Mouse (Mus musculus): ENCODE results near the gene Stau1. TPM values are rescaled to one million over a fixed set of nuclear protein-coding genes. Genes with fewer than 3 reads are reported as not detected.
"Not testable (repeated sequence)": the region's sequence is repeated elsewhere in the genome, so short reads cannot be mapped to it uniquely, and the experiment has no call there.

Gene Stau1
- total and polyA plus RNA-seq, 3 experiments = 27.7 to 44.9 (median 40.2) TPM

- Histone ChIP-seq H3K27me3 (ENCODE audit: control insufficient read depth, insufficient read depth, low read length) (no peaks in the 10 kb centered on the region), H3K27ac (no peak overlapping the region), H3K36me3 (ENCODE audit: control insufficient read depth, insufficient read depth, low read length) (peaks cover 2% of the 10 kb centered on the region; the same call in 1 of the 2 replicates), H3K9ac (ENCODE audit: low read depth, low read length) (no peak overlapping the region), H3K4me1 (ENCODE audit: control insufficient read depth, insufficient read depth, low read length) (peaks cover 2% of the 10 kb centered on the region), H3K79me2 (replicated peaks; ENCODE audit: control insufficient read depth, insufficient read depth, low read length) (no peaks in the 10 kb centered on the region), H3K4me3 (no peak overlapping the region)
- 83% methylated on average over 3 of the region's 3 CpGs for WGBS
- no peak for DNase-seq
- no peak for TF ChIP-seq EP300 (IDR thresholded peaks at IDR 0.05; ENCODE audit: insufficient read depth, low read depth, low read length)
- no peak for TF ChIP-seq CTCF (IDR thresholded peaks at IDR 0.05)
- no peak for TF ChIP-seq POLR2A (IDR thresholded peaks at IDR 0.05; ENCODE audit: insufficient read depth, low read depth, low read length)
- intact Hi-C loops (cut with DNase I) = no loop called here
These were observed 14.4 kb upstream of the Stau1 start for GRCm38 (mm10) chr2:167010546-167010945.

DNA sequence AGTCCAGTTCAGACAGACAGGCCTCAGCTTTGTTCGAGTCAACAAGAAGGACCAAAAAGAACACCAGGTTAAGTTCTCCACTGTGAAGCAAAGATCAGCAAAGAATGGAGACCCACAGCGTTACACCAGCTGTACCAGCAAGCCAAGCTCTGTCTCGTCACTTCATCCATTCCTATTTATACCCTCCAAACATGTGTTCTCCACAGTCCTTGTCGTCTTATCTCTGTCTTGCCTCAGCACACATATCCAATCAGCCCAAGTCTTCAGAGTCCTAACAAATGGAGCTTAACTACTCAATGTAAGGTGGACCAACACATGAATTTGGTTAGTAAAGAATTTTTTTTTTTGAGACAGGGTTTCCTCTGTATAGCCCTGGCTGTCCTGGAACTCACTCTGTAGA is 13.4 kb upstream of the Stau1 start:
- no peak for DNase-seq

GRCm38 (mm10) chr2:167007565-167007964 is 11.5 kb upstream of the Stau1 start:
- 49% methylated on average over 4 of the region's 4 CpGs for WGBS
- DNase-seq; H3K27ac ChIP-seq; H3K36me3 ChIP-seq (ENCODE audit: control insufficient read depth, insufficient read depth, low read length); H3K79me2 ChIP-seq (replicated peaks; ENCODE audit: control insufficient read depth, insufficient read depth, low read length); H3K4me3 ChIP-seq; H3K27me3 ChIP-seq (ENCODE audit: control insufficient read depth, insufficient read depth, low read length); H3K9ac ChIP-seq (ENCODE audit: low read depth, low read length); H3K4me1 ChIP-seq (ENCODE audit: control insufficient read depth, insufficient read depth, low read length); intact Hi-C loops (cut with DNase I): not testable (repeated sequence)

More for the DNA sequence above, 13.4 kb upstream of the Stau1 start:
- Histone ChIP-seq H3K27ac (no peak overlapping the region), H3K4me1 (ENCODE audit: control insufficient read depth, insufficient read depth, low read length) (peaks cover under 1% of the 10 kb centered on the region), H3K36me3 (ENCODE audit: control insufficient read depth, insufficient read depth, low read length) (peaks cover under 1% of the 10 kb centered on the region; the same call in 1 of the 2 replicates), H3K4me3 (no peak overlapping the region), H3K27me3 (ENCODE audit: control insufficient read depth, insufficient read depth, low read length) (no peaks in the 10 kb centered on the region), H3K79me2 (replicated peaks; ENCODE audit: control insufficient read depth, insufficient read depth, low read length) (no peaks in the 10 kb centered on the region), H3K9ac (ENCODE audit: low read depth, low read length) (no peak overlapping the region)
- intact Hi-C loops (cut with DNase I) = no loop called here
- 52% methylated on average over 4 of the region's 4 CpGs for WGBS
- TF ChIP-seq CTCF (IDR thresholded peaks at IDR 0.05) (no peak), EP300 (IDR thresholded peaks at IDR 0.05; ENCODE audit: insufficient read depth, low read depth, low read length) (no peak), POLR2A (IDR thresholded peaks at IDR 0.05; ENCODE audit: insufficient read depth, low read depth, low read length) (no peak)

GRCm38 (mm10) chr2:167007001-167007491 is 10.9 kb upstream of the Stau1 start:
- Histone ChIP-seq H3K4me1 (ENCODE audit: control insufficient read depth, insufficient read depth, low read length) (peaks cover 1% of the 10 kb centered on the region; the same call in 1 of the 2 replicates), H3K27ac (no peak overlapping the region), H3K9ac (ENCODE audit: low read depth, low read length) (no peak overlapping the region), H3K36me3 (ENCODE audit: control insufficient read depth, insufficient read depth, low read length) (no peaks in the 10 kb centered on the region), H3K4me3 (no peak overlapping the region), H3K79me2 (replicated peaks; ENCODE audit: control insufficient read depth, insufficient read depth, low read length) (no peaks in the 10 kb centered on the region), H3K27me3 (ENCODE audit: control insufficient read depth, insufficient read depth, low read length) (no peaks in the 10 kb centered on the region)
- intact Hi-C loops (cut with DNase I) = no loop called here
- WGBS = 68% methylated on average over 13 of the region's 13 CpGs
- DNase-seq = no peak
- no peak for TF ChIP-seq POLR2A (IDR thresholded peaks at IDR 0.05; ENCODE audit: insufficient read depth, low read depth, low read length)
- no peak for TF ChIP-seq CTCF (IDR thresholded peaks at IDR 0.05)
- no peak for TF ChIP-seq EP300 (IDR thresholded peaks at IDR 0.05; ENCODE audit: insufficient read depth, low read depth, low read length)

DNA sequence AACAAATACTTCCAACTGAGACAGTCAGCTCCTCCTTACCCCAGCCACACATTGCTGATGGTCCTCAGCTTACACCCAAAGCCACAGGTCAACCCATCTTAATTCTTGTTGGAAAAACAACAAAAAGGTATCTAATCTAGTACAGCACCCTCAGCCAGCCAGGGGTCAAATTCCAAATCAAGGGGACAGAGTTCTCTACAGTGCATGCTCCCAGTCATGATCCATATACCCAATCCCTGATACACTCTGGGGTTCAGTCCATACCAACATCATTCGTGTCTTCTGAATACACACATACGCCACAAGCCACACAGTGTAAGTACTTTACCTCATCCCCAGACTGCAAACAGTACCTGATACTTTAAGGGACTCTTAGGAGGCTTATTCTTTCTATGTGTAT is 10.3 kb upstream of the Stau1 start:
- Histone ChIP-seq H3K27me3 (ENCODE audit: control insufficient read depth, insufficient read depth, low read length) (no peaks in the 10 kb centered on the region), H3K9ac (ENCODE audit: low read depth, low read length) (no peak overlapping the region), H3K4me3 (no peak overlapping the region), H3K27ac (no peak overlapping the region), H3K79me2 (replicated peaks; ENCODE audit: control insufficient read depth, insufficient read depth, low read length) (no peaks in the 10 kb centered on the region), H3K4me1 (ENCODE audit: control insufficient read depth, insufficient read depth, low read length) (peaks cover 1% of the 10 kb centered on the region; the same call in 1 of the 2 replicates), H3K36me3 (ENCODE audit: control insufficient read depth, insufficient read depth, low read length) (no peaks in the 10 kb centered on the region)
- 90% methylated on average over 2 of the region's 2 CpGs for WGBS
- intact Hi-C loops (cut with DNase I) = no loop called here
- no peak for TF ChIP-seq CTCF (IDR thresholded peaks at IDR 0.05)
- TF ChIP-seq EP300 (IDR thresholded peaks at IDR 0.05; ENCODE audit: insufficient read depth, low read depth, low read length) = no peak
- no peak for TF ChIP-seq POLR2A (IDR thresholded peaks at IDR 0.05; ENCODE audit: insufficient read depth, low read depth, low read length)
- no peak for DNase-seq

- H3K4me3 ChIP-seq = no peak overlapping the region
- intact Hi-C loops (cut with DNase I) = loop anchor here (1.0 to 5.0 kb wide), 2 partner anchors 48 to 97 kb away; partner anchors contain the start of gene Cse1l
- H3K4me1 ChIP-seq (ENCODE audit: control insufficient read depth, insufficient read depth, low read length) = peaks cover 1% of the 10 kb centered on the region; the same call in 1 of the 2 replicates
- peak; percentile 45 to 58 for DNase-seq
- H3K27ac ChIP-seq = no peak overlapping the region
- H3K9ac ChIP-seq (ENCODE audit: low read depth, low read length) = no peak overlapping the region
- TF ChIP-seq CTCF (IDR thresholded peaks at IDR 0.05) (peak; percentile 92), EP300 (IDR thresholded peaks at IDR 0.05; ENCODE audit: insufficient read depth, low read depth, low read length) (no peak)
- no peaks in the 10 kb centered on the region for H3K79me2 ChIP-seq (replicated peaks; ENCODE audit: control insufficient read depth, insufficient read depth, low read length)
- H3K36me3 ChIP-seq (ENCODE audit: control insufficient read depth, insufficient read depth, low read length) = no peaks in the 10 kb centered on the region
- no peaks in the 10 kb centered on the region for H3K27me3 ChIP-seq (ENCODE audit: control insufficient read depth, insufficient read depth, low read length)
- WGBS = 38% methylated on average over 8 of the region's 8 CpGs
These were observed 8.2 kb upstream of the Stau1 start for GRCm38 (mm10) chr2:167004099-167004854.
